17 mouse cellular contexts compared by ENCODE assay signal in the genomic region with DNA sequence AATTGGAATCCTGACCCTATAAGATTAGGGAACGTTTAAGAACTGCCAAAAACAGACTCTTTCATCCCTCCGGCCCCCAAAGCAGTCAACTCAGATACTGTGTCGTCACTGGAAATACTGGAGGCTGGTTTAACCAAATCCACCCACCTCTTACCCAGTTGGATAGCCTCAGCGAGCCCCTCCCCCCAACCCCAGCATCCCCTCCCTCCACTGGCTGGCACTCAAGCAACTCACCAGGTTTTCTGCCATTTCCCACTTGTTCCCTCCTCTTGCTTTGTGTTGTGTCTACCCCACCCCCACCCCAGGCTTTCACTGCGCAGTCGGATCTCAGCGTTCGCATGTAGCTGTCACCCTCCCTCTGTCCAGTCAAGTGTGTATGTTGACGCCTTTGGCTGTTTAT.
DNase-seq lines count a peak whose midpoint lies in the region; ATAC-seq and TF ChIP-seq lines count a peak whose summit lies in the region.
"Had no signal": no experiment of that assay in that cellular context is flagged by ENCODE, and none has a peak within 500 bp of the region (broad histone marks: within the 10 kb centered on the region; RNA-seq: fewer than 3 reads in every experiment).

No protein-coding gene starts in this region.

- no peak overlapping the region for H3K4me2 ChIP-seq in kidney, postnatal 0 days (ENCODE audit: low read length)
- H3K4me2 ChIP-seq in forebrain, embryonic 16.5 days (ENCODE audit: low read length) = no peak overlapping the region
- no peak overlapping the region for H3K4me2 ChIP-seq in midbrain, postnatal 0 days (ENCODE audit: low read depth, low read length, poor library complexity, severe bottlenecking)
- H3K4me2 ChIP-seq: embryonic facial prominence, embryonic 15.5 days; liver, embryonic 13.5 days had no signal

- no peak overlapping the region for H3K27ac ChIP-seq in kidney, postnatal 0 days
- no peak overlapping the region for H3K27ac ChIP-seq in forebrain, embryonic 16.5 days (ENCODE audit: low read length)
- H3K27ac ChIP-seq in midbrain, postnatal 0 days (ENCODE audit: low read depth, low read length) = no peak overlapping the region
- no peak overlapping the region for H3K27ac ChIP-seq in heart, embryonic 10.5 days
- H3K27ac ChIP-seq: embryonic facial prominence, embryonic 15.5 days; liver, embryonic 13.5 days had no signal

- no peaks in the 10 kb centered on the region for H3K9me3 ChIP-seq in kidney, postnatal 0 days (replicated peaks; ENCODE audit: low read length)
- no peaks in the 10 kb centered on the region for H3K9me3 ChIP-seq in forebrain, embryonic 16.5 days (ENCODE audit: control insufficient read depth, low read length)
- no peaks in the 10 kb centered on the region for H3K9me3 ChIP-seq in midbrain, postnatal 0 days (ENCODE audit: low read length)
- H3K9me3 ChIP-seq in heart, embryonic 10.5 days = no peaks in the 10 kb centered on the region
- H3K9me3 ChIP-seq: embryonic facial prominence, embryonic 15.5 days; liver, embryonic 13.5 days had no signal

- 49% methylated on average over 9 of the region's 9 CpGs for WGBS in kidney, postnatal 0 days
- 24% methylated on average over 9 of the region's 9 CpGs for WGBS in forebrain, embryonic 16.5 days
- WGBS in midbrain, postnatal 0 days = 26% methylated on average over 9 of the region's 9 CpGs
- WGBS in heart, embryonic 10.5 days = 40% methylated on average over 9 of the region's 9 CpGs

- TF ChIP-seq CTCF in kidney, postnatal 0 days (IDR thresholded peaks at IDR 0.05; ENCODE audit: low read depth) = no peak
- no peak for TF ChIP-seq CTCF in midbrain, postnatal 0 days (IDR thresholded peaks at IDR 0.05)

- ATAC-seq in kidney, postnatal 0 days (replicated peaks; ENCODE audit: low FRiP score, low read depth) = no peak
- ATAC-seq in forebrain, embryonic 16.5 days = peak; percentile 59
- no peak for ATAC-seq in midbrain, postnatal 0 days (ENCODE audit: low FRiP score)
- ATAC-seq: lung, postnatal 0 days had no signal

- H3K27me3 ChIP-seq in kidney, postnatal 0 days (ENCODE audit: insufficient read depth, low read length) = no peaks in the 10 kb centered on the region
- H3K27me3 ChIP-seq in forebrain, embryonic 16.5 days (replicated peaks; ENCODE audit: control insufficient read depth, insufficient read depth, low read length) = no peaks in the 10 kb centered on the region
- no peaks in the 10 kb centered on the region for H3K27me3 ChIP-seq in midbrain, postnatal 0 days (ENCODE audit: insufficient read depth, low read length)
- no peaks in the 10 kb centered on the region for H3K27me3 ChIP-seq in heart, embryonic 10.5 days (ENCODE audit: insufficient read depth, poor library complexity, severe bottlenecking)
- H3K27me3 ChIP-seq: CH12.LX; embryonic facial prominence, embryonic 15.5 days; liver, embryonic 13.5 days had no signal

- H3K4me3 ChIP-seq in kidney, postnatal 0 days (replicated peaks; ENCODE audit: low read depth, low read length) = no peak overlapping the region
- H3K4me3 ChIP-seq in forebrain, embryonic 16.5 days (replicated peaks; ENCODE audit: low read length) = no peak overlapping the region
- no peak overlapping the region for H3K4me3 ChIP-seq in midbrain, postnatal 0 days (ENCODE audit: low read depth, low read length)
- no peak overlapping the region for H3K4me3 ChIP-seq in heart, embryonic 10.5 days
- H3K4me3 ChIP-seq: embryonic facial prominence, embryonic 15.5 days; liver, embryonic 13.5 days had no signal

- no peaks in the 10 kb centered on the region for H3K36me3 ChIP-seq in kidney, postnatal 0 days (ENCODE audit: insufficient read depth, low read length)
- H3K36me3 ChIP-seq in forebrain, embryonic 16.5 days (ENCODE audit: control insufficient read depth, insufficient read depth) = no peaks in the 10 kb centered on the region
- H3K36me3 ChIP-seq in midbrain, postnatal 0 days (ENCODE audit: insufficient read depth, low read length) = no peaks in the 10 kb centered on the region
- no peaks in the 10 kb centered on the region for H3K36me3 ChIP-seq in heart, embryonic 10.5 days
- H3K36me3 ChIP-seq: embryonic facial prominence, embryonic 15.5 days; liver, embryonic 13.5 days had no signal

- no peaks in the 10 kb centered on the region for H3K4me1 ChIP-seq in kidney, postnatal 0 days (replicated peaks; ENCODE audit: insufficient read depth, low read length)
- H3K4me1 ChIP-seq in forebrain, embryonic 16.5 days (replicated peaks; ENCODE audit: control insufficient read depth, insufficient read depth, low read length) = no peaks in the 10 kb centered on the region; the same call in 1 of the 2 replicates
- no peaks in the 10 kb centered on the region for H3K4me1 ChIP-seq in midbrain, postnatal 0 days (ENCODE audit: insufficient read depth, low read length)
- H3K4me1 ChIP-seq in heart, embryonic 10.5 days = no peaks in the 10 kb centered on the region
- H3K4me1 ChIP-seq: embryonic facial prominence, embryonic 15.5 days; liver, embryonic 13.5 days had no signal

- peak; percentile 12 for DNase-seq in embryo, embryonic 10.5 days (ENCODE audit: low spot score)
- DNase-seq in embryo, embryonic 10 days (ENCODE audit: low spot score) = no peak
- peak; percentile 8 for DNase-seq in kidney, postnatal 0 days (ENCODE audit: low spot score)
- DNase-seq in kidney, postnatal 36 days = no peak
- DNase-seq in midbrain, postnatal 0 days (ENCODE audit: low spot score) = peak; percentile 17
- DNase-seq in thymus, postnatal 25 days = no peak
- no peak for DNase-seq in heart, embryonic 10.5 days (ENCODE audit: low spot score)
- DNase-seq: adrenal gland, postnatal 10 days; cerebellum, adult 9-11 months; heart, adult 11 months; heart, postnatal 4 days; kidney, adult 2 months; liver, embryonic 13.5 days had no signal

- H3K9ac ChIP-seq in kidney, postnatal 0 days (ENCODE audit: low read depth, low read length) = no peak overlapping the region
- no peak overlapping the region for H3K9ac ChIP-seq in forebrain, embryonic 16.5 days (replicated peaks; ENCODE audit: low read depth, low read length)
- no peak overlapping the region for H3K9ac ChIP-seq in midbrain, postnatal 0 days (replicated peaks; ENCODE audit: low read length, poor library complexity, severe bottlenecking)
- H3K9ac ChIP-seq: embryonic facial prominence, embryonic 15.5 days; liver, embryonic 13.5 days had no signal

Comparison
In these comparisons a context has a peak if more than half of its experiments do, and no peak if none do; other contexts are left out.
1. DNase-seq: peak in embryo, embryonic 10.5 days (single experiment), kidney, postnatal 0 days (single experiment) and midbrain, postnatal 0 days (single experiment); none in embryo, embryonic 10 days (single experiment), kidney, postnatal 36 days (0 of 2), thymus, postnatal 25 days (single experiment) and heart, embryonic 10.5 days (single experiment).